ENCODE assay signal across 10 mouse cellular contexts in the genomic region with DNA sequence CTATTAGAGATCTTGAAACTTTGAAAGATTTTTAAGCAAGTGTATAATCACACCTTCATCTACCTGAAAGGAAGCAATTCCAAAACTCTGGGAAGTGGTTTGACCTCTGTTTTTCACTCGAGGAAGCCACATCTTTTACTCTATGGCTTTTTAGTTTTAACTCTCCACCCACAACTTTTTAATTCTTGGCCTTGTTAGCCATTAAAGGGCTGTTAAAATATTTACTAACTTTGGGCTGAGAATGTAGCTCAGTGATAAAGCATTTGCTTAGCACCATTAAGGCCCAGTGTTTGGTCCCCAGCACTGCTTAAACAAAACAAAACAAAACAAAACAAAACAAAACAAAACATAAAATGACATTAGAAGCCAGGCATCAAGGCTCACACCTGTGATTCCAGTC. TPM values are rescaled to one million over a fixed set of nuclear protein-coding genes. Genes with fewer than 3 reads are reported as not detected.
DNase-seq lines count a peak whose midpoint lies in the region; ATAC-seq and TF ChIP-seq lines count a peak whose summit lies in the region.
"Had no signal": no experiment of that assay in that cellular context is flagged by ENCODE, and none has a peak within 500 bp of the region (broad histone marks: within the 10 kb centered on the region; RNA-seq: fewer than 3 reads in every experiment).

No protein-coding gene starts in this region.

- H3K36me3 ChIP-seq in embryonic facial prominence, embryonic 10.5 days (replicated peaks), result 0 out of 2 replicates have a peak, but pooled peaks cover 8% of the 10 kb centered on the region
- no peaks in the 10 kb centered on the region for H3K36me3 ChIP-seq in hindbrain, embryonic 15.5 days
- H3K36me3 ChIP-seq in midbrain, postnatal 0 days (ENCODE audit: insufficient read depth, low read length), result no peaks in the 10 kb centered on the region
- H3K36me3 ChIP-seq: limb, embryonic 15.5 days had no signal

- peaks cover 18% of the 10 kb centered on the region for H3K4me1 ChIP-seq in embryonic facial prominence, embryonic 10.5 days
- peaks cover 12% of the 10 kb centered on the region for H3K4me1 ChIP-seq in hindbrain, embryonic 15.5 days (replicated peaks)
- no peaks in the 10 kb centered on the region; the same call in 1 of the 2 replicates for H3K4me1 ChIP-seq in midbrain, postnatal 0 days (ENCODE audit: insufficient read depth, low read length)

- peak overlapping the region; percentile 87 for H3K4me3 ChIP-seq in embryonic facial prominence, embryonic 10.5 days
- no peak overlapping the region for H3K4me3 ChIP-seq in hindbrain, embryonic 15.5 days
- no peak overlapping the region for H3K4me3 ChIP-seq in midbrain, postnatal 0 days (ENCODE audit: low read depth, low read length)

- no peaks in the 10 kb centered on the region for H3K9me3 ChIP-seq in embryonic facial prominence, embryonic 10.5 days
- H3K9me3 ChIP-seq in hindbrain, embryonic 15.5 days, result no peaks in the 10 kb centered on the region
- no peaks in the 10 kb centered on the region for H3K9me3 ChIP-seq in midbrain, postnatal 0 days (ENCODE audit: low read length)
- H3K9me3 ChIP-seq: limb, embryonic 15.5 days had no signal

- TF ChIP-seq CTCF in midbrain, postnatal 0 days (IDR thresholded peaks at IDR 0.05), result no peak

- H3K4me2 ChIP-seq in hindbrain, embryonic 15.5 days, result peak overlapping the region; percentile 98
- peak overlapping the region; percentile 100; the same call in 1 of the 2 replicates for H3K4me2 ChIP-seq in midbrain, postnatal 0 days (ENCODE audit: low read depth, low read length, poor library complexity, severe bottlenecking)

- peaks cover 20% of the 10 kb centered on the region for H3K27me3 ChIP-seq in embryonic facial prominence, embryonic 10.5 days (replicated peaks; ENCODE audit: low read depth, poor library complexity, severe bottlenecking)
- peaks cover 18% of the 10 kb centered on the region for H3K27me3 ChIP-seq in hindbrain, embryonic 15.5 days
- no peaks in the 10 kb centered on the region for H3K27me3 ChIP-seq in midbrain, postnatal 0 days (ENCODE audit: insufficient read depth, low read length)

- H3K9ac ChIP-seq in hindbrain, embryonic 15.5 days, result no peak overlapping the region
- no peak overlapping the region for H3K9ac ChIP-seq in midbrain, postnatal 0 days (replicated peaks; ENCODE audit: low read length, poor library complexity, severe bottlenecking)

- 43% methylated on average over 1 of the region's 1 CpGs for WGBS in embryonic facial prominence, embryonic 10.5 days
- 50% methylated on average over 1 of the region's 1 CpGs for WGBS in hindbrain, embryonic 15.5 days
- WGBS in midbrain, postnatal 0 days, result 36% methylated on average over 1 of the region's 1 CpGs

- H3K27ac ChIP-seq in embryonic facial prominence, embryonic 10.5 days (replicated peaks), result no peak overlapping the region
- no peak overlapping the region for H3K27ac ChIP-seq in hindbrain, embryonic 15.5 days (replicated peaks)
- no peak overlapping the region for H3K27ac ChIP-seq in midbrain, postnatal 0 days (ENCODE audit: low read depth, low read length)
- H3K27ac ChIP-seq: limb, embryonic 15.5 days had no signal

- no peak for ATAC-seq in hindbrain, embryonic 15.5 days (ENCODE audit: low FRiP score, low read depth)
- ATAC-seq in midbrain, postnatal 0 days (ENCODE audit: low FRiP score), result no peak

- peak; percentile 55 for DNase-seq in kidney, adult 9 months
- no peak for DNase-seq in kidney, postnatal 36 days
- no peak for DNase-seq in embryonic facial prominence, embryonic 10.5 days (ENCODE audit: low spot score)
- DNase-seq in midbrain, postnatal 0 days (ENCODE audit: low spot score), result no peak
- DNase-seq in layer of hippocampus, postnatal 25 days (ENCODE audit: extremely low spot score in 1 of 2, low spot score in 1 of 2), result no peak
- no peak for DNase-seq in frontal cortex, postnatal 36 days (ENCODE audit: low spot score in 2 of 2)
- DNase-seq in ovary, postnatal 14 days (ENCODE audit: low spot score), result no peak
- DNase-seq: kidney, adult 11 months had no signal

RNA-seq across cellular contexts. Expression of a gene that starts 2.2 kb away (rescaled TPM):
- 7.6 and 9.1 TPM in 2 replicates for polyA plus RNA-seq in embryonic facial prominence, embryonic 10.5 days (2016; fragmentation: Nextera tagmentation; extraction: Ambion mirVana)
- polyA plus RNA-seq in hindbrain, embryonic 15.5 days (2015; fragmentation: Nextera tagmentation; extraction: Ambion mirVana), result 3.8 TPM in 2 replicates
- 5.1 and 8.4 TPM in 2 replicates for total RNA-seq in midbrain, postnatal 0 days (2014; rRNA removed)
- 1.9 and 2.3 TPM in 2 replicates for polyA plus RNA-seq in midbrain, postnatal 0 days (2015; fragmentation: Nextera tagmentation; extraction: Ambion mirVana)
- 1 to 10 TPM; 2.1 to 2.9 TPM for total RNA-seq in layer of hippocampus, postnatal 25 days (2021)
